Mouse (Mus musculus) liver, embryonic 14.5 days (tissue): ENCODE data around the gene Reg1. TPM values are rescaled to one million over a fixed set of nuclear protein-coding genes. Genes with fewer than 3 reads are reported as not detected.

Experiments
- ATAC-seq: fragments of 200-750 bp; cut with Nextera tagmentation; 2 replicates; pipeline ENCODE4 v1.8.0; 2017; ENCODE audit warnings: moderate number of reproducible peaks, mild to moderate bottlenecking, moderate library complexity; ENCODE audit not compliant: insufficient read depth
- DNase-seq, 3 experiments: peaks; one replicate each; pipeline ENCODE4 v3.0.0-alpha.2; 2012 to 2013; ENCODE audit warnings: low read depth in 3 of 3, low spot score in 3 of 3
- H3K27ac ChIP-seq: fragments of 300-500 bp; sonication (generic); 2 replicates; pipeline ENCODE4 v1.5.1; 2014; ENCODE audit warnings: moderate library complexity, mild to moderate bottlenecking, control low read depth, inconsistent platforms
- H3K27me3 ChIP-seq: fragments of 300-500 bp; sonication (generic); 2 replicates; pipeline ENCODE4 v1.6.1; 2014; ENCODE audit warnings: mild to moderate bottlenecking, low read length, moderate library complexity; ENCODE audit not compliant: control insufficient read depth, insufficient read depth
- H3K36me3 ChIP-seq: fragments of 300-500 bp; sonication (generic); replicated peaks from 2 replicates; pipeline ENCODE4 v1.6.1; 2014; ENCODE audit warnings: low read depth; ENCODE audit not compliant: control insufficient read depth, insufficient read depth
- H3K4me1 ChIP-seq, 2 experiments: fragments of 200-500 bp in 1 of 2; fragments of 300-500 bp in 1 of 2; sonication (generic) in 1 of 2; replicated peaks; 2 replicates each; pipeline ENCODE4 v1.6.1; 2012 to 2014; ENCODE audit warnings: antibody characterized with exemption in 1 of 2, inconsistent platforms in 1 of 2, low read length in 1 of 2; ENCODE audit not compliant: control insufficient read depth in 2 of 2, insufficient read depth in 2 of 2
- H3K4me2 ChIP-seq: fragments of 300-500 bp; sonication (generic); 2 replicates; pipeline ENCODE4 v1.6.1; 2014; ENCODE audit warnings: low read depth, mild to moderate bottlenecking, control low read depth, moderate library complexity
- H3K4me3 ChIP-seq, 2 experiments: fragments of 200-500 bp in 1 of 2; fragments of 300-500 bp in 1 of 2; sonication (generic) in 1 of 2; 2 replicates each; pipeline ENCODE4 v1.5.1; 2012 to 2014; ENCODE audit warnings: low read depth in 2 of 2, low read length in 2 of 2, mild to moderate bottlenecking in 2 of 2, control low read depth in 1 of 2, inconsistent platforms in 1 of 2, moderate library complexity in 1 of 2; ENCODE audit not compliant: insufficient read depth in 1 of 2
- H3K9ac ChIP-seq: fragments of 300-500 bp; sonication (generic); replicated peaks from 2 replicates; pipeline ENCODE4 v1.6.1; 2014; ENCODE audit warnings: mild to moderate bottlenecking, control low read depth, moderate library complexity
- H3K9me3 ChIP-seq: fragments of 300-500 bp; sonication (generic); 2 replicates; pipeline ENCODE4 v1.6.1; 2016; ENCODE audit warnings: low read length, mixed read lengths; ENCODE audit not compliant: control insufficient read depth
- CTCF ChIP-seq: IDR thresholded peaks from 2 replicates; pipeline ENCODE4 v1.5.1; 2016; ENCODE audit warnings: antibody characterized with exemption, low read depth, control low read depth
- EP300 ChIP-seq: IDR thresholded peaks from 2 replicates; pipeline ENCODE4 v1.6.1; 2016; ENCODE audit warnings: antibody characterized with exemption, low read depth
- WGBS: fragments of 180-500 bp; shearing (Covaris S2); extraction: QIAGEN DNeasy Blood & Tissue Kit; methylation state at CpG from one replicate; pipeline ENCODE4 v1.1.7; 2014; ENCODE audit not compliant: insufficient replicate concordance; 5-methylcytosine and 5-hydroxymethylcytosine counted together
- polyA plus RNA-seq, 2 experiments: library from polyadenylated mRNA; depleted of rRNA in 1 of 2; stranded (reverse) in 1 of 2; unstranded in 1 of 2; fragments of >200 nt; fragmentation: Nextera tagmentation in 1 of 2; extraction: Ambion mirVana in 1 of 2; gene quantifications; 2 replicates each; pipeline versions ENCODE4 v1.2.1 to v1.2.3; 2012 to 2014

Reg1 gene
- polyA plus RNA-seq, 2 experiments, result not detected

- DNase-seq (no peak), ATAC-seq (no peak)
- Histone ChIP-seq H3K9me3 (no peaks in the 10 kb centered on the region), H3K9ac (no peak overlapping the region), H3K4me2 (no peak overlapping the region), H3K36me3 (no peaks in the 10 kb centered on the region), H3K27ac (no peak overlapping the region), H3K4me1 (no peaks in the 10 kb centered on the region), H3K27me3 (no peaks in the 10 kb centered on the region), H3K4me3 (no peak overlapping the region)
- WGBS, result 44% methylated on average over 1 of the region's 1 CpGs
- TF ChIP-seq CTCF (no peak), EP300 (no peak)
Observed at GRCm38 (mm10) chr6:78447202-78447601, 24.7 kb downstream of the Reg1 start.

- TF ChIP-seq EP300, result no peak
- no peak for TF ChIP-seq CTCF
- Histone ChIP-seq H3K36me3 (no peaks in the 10 kb centered on the region), H3K27ac (no peak overlapping the region)
Observed at GRCm38 (mm10) chr6:78448409-78448808, 25.9 kb downstream of the Reg1 start.

GRCm38 (mm10) chr6:78452804-78453203, 30.3 kb downstream of the Reg1 start:
- TF ChIP-seq CTCF (no peak), EP300 (no peak)
- Histone ChIP-seq H3K27ac (no peak overlapping the region), H3K9ac (no peak overlapping the region), H3K4me3 (no peak overlapping the region), H3K36me3 (no peaks in the 10 kb centered on the region), H3K4me1 (no peaks in the 10 kb centered on the region), H3K27me3 (no peaks in the 10 kb centered on the region), H3K9me3 (no peaks in the 10 kb centered on the region), H3K4me2 (no peak overlapping the region)
- WGBS, result 74% methylated on average over 2 of the region's 2 CpGs
- DNase-seq (no peak), ATAC-seq (no peak)

More at GRCm38 (mm10) chr6:78448409-78448808, 25.9 kb downstream of the Reg1 start:
- Histone ChIP-seq H3K9ac (no peak overlapping the region), H3K4me1 (no peaks in the 10 kb centered on the region), H3K9me3 (no peaks in the 10 kb centered on the region), H3K4me3 (no peak overlapping the region), H3K27me3 (no peaks in the 10 kb centered on the region), H3K4me2 (no peak overlapping the region)
- ATAC-seq (no peak), DNase-seq (no peak)

GRCm38 (mm10) chr6:78460191-78460825, 37.8 kb downstream of the Reg1 start:
- DNase-seq (no peak), ATAC-seq (no peak)
- Histone ChIP-seq H3K9ac (no peak overlapping the region), H3K36me3 (no peaks in the 10 kb centered on the region), H3K27me3 (no peaks in the 10 kb centered on the region), H3K4me3 (no peak overlapping the region), H3K4me1 (no peaks in the 10 kb centered on the region), H3K4me2 (no peak overlapping the region), H3K9me3 (no peaks in the 10 kb centered on the region), H3K27ac (no peak overlapping the region)
- TF ChIP-seq CTCF (no peak), EP300 (no peak)
- WGBS, result 48% methylated on average over 3 of the region's 3 CpGs

- Histone ChIP-seq H3K9ac (no peak overlapping the region), H3K9me3 (no peaks in the 10 kb centered on the region), H3K4me1 (no peaks in the 10 kb centered on the region), H3K36me3 (no peaks in the 10 kb centered on the region), H3K4me3 (no peak overlapping the region), H3K4me2 (no peak overlapping the region), H3K27ac (no peak overlapping the region), H3K27me3 (no peaks in the 10 kb centered on the region)
- TF ChIP-seq CTCF (no peak), EP300 (no peak)
- DNase-seq (no peak), ATAC-seq (no peak)
- 52% methylated on average over 2 of the region's 2 CpGs for WGBS
Observed at GRCm38 (mm10) chr6:78462360-78462759, 39.8 kb downstream of the Reg1 start.

- TF ChIP-seq CTCF (no peak), EP300 (no peak)
- Histone ChIP-seq H3K36me3 (no peaks in the 10 kb centered on the region), H3K4me3 (no peak overlapping the region), H3K4me2 (no peak overlapping the region), H3K27ac (no peak overlapping the region), H3K9me3 (no peaks in the 10 kb centered on the region), H3K27me3 (no peaks in the 10 kb centered on the region), H3K4me1 (no peaks in the 10 kb centered on the region), H3K9ac (no peak overlapping the region)
- no peak for ATAC-seq
- 57% methylated on average over 2 of the region's 2 CpGs for WGBS
- no peak for DNase-seq
Observed at GRCm38 (mm10) chr6:78463266-78463665, 40.8 kb downstream of the Reg1 start.
